9 mouse cellular contexts compared by ENCODE assay signal in the genomic region with DNA sequence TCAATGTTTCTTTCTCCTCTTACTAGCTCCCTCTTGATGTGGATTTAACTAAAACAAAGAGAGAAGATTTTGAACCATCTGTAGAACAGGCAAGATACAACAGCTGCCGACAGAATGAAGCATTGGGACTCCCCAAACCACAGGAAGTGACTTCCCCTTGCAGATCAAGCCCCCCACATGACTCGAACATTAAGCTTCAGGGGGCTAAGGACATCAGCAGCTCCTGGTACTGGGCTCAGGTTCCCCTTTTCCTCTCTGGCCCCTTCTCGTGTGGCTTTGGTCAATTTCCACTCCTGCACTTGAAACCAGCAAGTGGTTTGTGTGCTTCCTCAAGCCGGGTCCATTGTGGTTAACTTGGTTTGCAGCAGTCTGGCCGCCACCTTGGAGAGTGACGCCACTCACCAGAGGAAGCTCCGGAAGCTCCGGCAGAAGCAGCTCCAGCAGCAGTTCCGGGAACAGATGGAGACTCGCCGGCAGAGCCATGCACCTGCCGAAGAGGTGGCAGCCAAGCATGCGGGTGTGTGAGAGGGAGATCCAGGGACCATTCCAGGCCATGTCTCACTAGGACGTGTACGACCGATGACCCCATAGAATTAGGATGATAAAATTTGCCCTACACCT. TPM values are rescaled to one million over a fixed set of nuclear protein-coding genes. Genes with fewer than 3 reads are reported as not detected.
DNase-seq lines count a peak whose midpoint lies in the region; ATAC-seq lines count a peak whose summit lies in the region.
"Had no signal": no experiment of that assay in that cellular context is flagged by ENCODE, and none has a peak within 500 bp of the region (broad histone marks: within the 10 kb centered on the region; RNA-seq: fewer than 3 reads in every experiment).

No protein-coding gene starts in this region.

- no peak overlapping the region for H3K27ac ChIP-seq in forebrain, embryonic 14.5 days (ENCODE audit: low read depth, low read length)
- H3K27ac ChIP-seq in kidney, embryonic 15.5 days = no peak overlapping the region

- H3K9ac ChIP-seq in forebrain, embryonic 14.5 days (ENCODE audit: low read length) = no peak overlapping the region
- no peak overlapping the region for H3K9ac ChIP-seq in kidney, embryonic 15.5 days

- peaks cover 87% of the 10 kb centered on the region for H3K36me3 ChIP-seq in forebrain, embryonic 14.5 days (ENCODE audit: control insufficient read depth, insufficient read depth, low read length)
- H3K36me3 ChIP-seq in kidney, embryonic 15.5 days = peaks cover 91% of the 10 kb centered on the region

- H3K27me3 ChIP-seq in forebrain, embryonic 14.5 days (replicated peaks; ENCODE audit: control insufficient read depth, insufficient read depth, low read length) = no peaks in the 10 kb centered on the region
- no peaks in the 10 kb centered on the region for H3K27me3 ChIP-seq in kidney, embryonic 15.5 days

- no peaks in the 10 kb centered on the region for H3K9me3 ChIP-seq in forebrain, embryonic 14.5 days (replicated peaks; ENCODE audit: control insufficient read depth, low read length)
- no peaks in the 10 kb centered on the region for H3K9me3 ChIP-seq in kidney, embryonic 15.5 days (replicated peaks)

- H3K4me1 ChIP-seq in forebrain, embryonic 14.5 days (ENCODE audit: control insufficient read depth, insufficient read depth, low read length) = no peaks in the 10 kb centered on the region
- no peaks in the 10 kb centered on the region for H3K4me1 ChIP-seq in kidney, embryonic 15.5 days

- ATAC-seq in frontal cortex, adult (ENCODE audit: low TSS enrichment) = 0 out of 2 replicates have a peak, but pooled peaks have one; percentile 55
- ATAC-seq in common myeloid progenitor, adult 5-6 weeks (replicated peaks; ENCODE audit: low read depth, poor library complexity, severe bottlenecking) = peak; percentile 96
- no peak for ATAC-seq in forebrain, embryonic 14.5 days
- ATAC-seq in kidney, embryonic 15.5 days (replicated peaks; ENCODE audit: low FRiP score) = no peak

- no peak for DNase-seq in frontal cortex, postnatal 14 days (ENCODE audit: low spot score in 2 of 2)
- peak; percentile 40 for DNase-seq in CD4-positive, CD25-positive, alpha-beta regulatory T cell, adult 2 months (ENCODE audit: low read depth, low spot score)
- DNase-seq in natural killer cell, adult 2 months (ENCODE audit: low spot score in 2 of 2) = peak; percentile 42 to 49
- no peak for DNase-seq in forebrain, embryonic 14.5 days (ENCODE audit: low spot score)
- DNase-seq in adrenal gland, adult 8-10 months = no peak
- DNase-seq: kidney, adult 8-10 months had no signal

- 90% methylated on average over 16 of the region's 16 CpGs for WGBS in forebrain, embryonic 14.5 days
- 85% methylated on average over 16 of the region's 16 CpGs for WGBS in kidney, embryonic 15.5 days

- no peak overlapping the region for H3K4me3 ChIP-seq in forebrain, embryonic 14.5 days (ENCODE audit: low read depth, low read length)
- no peak overlapping the region for H3K4me3 ChIP-seq in kidney, embryonic 15.5 days (replicated peaks)

- H3K4me2 ChIP-seq in forebrain, embryonic 14.5 days (ENCODE audit: low read length) = no peak overlapping the region
- H3K4me2 ChIP-seq in kidney, embryonic 15.5 days = no peak overlapping the region

RNA-seq across cellular contexts. Expression of a gene that starts 16.2 kb away (rescaled TPM):
- 17.9 and 21.1 TPM in 2 replicates for total RNA-seq in common myeloid progenitor, adult 5-6 weeks (2017)
- polyA plus RNA-seq in forebrain, embryonic 14.5 days (2014; fragmentation: Nextera tagmentation; extraction: Ambion mirVana) = 21.8 and 22.4 TPM in 2 replicates
- 27.0 and 27.3 TPM in 2 replicates for polyA plus RNA-seq in kidney, embryonic 15.5 days (2015; fragmentation: Nextera tagmentation; extraction: Ambion mirVana)
- total RNA-seq in adrenal gland, adult 8-10 months (2022) = 10 to 100 TPM; 15.6 to 33.5 (median 22.0) TPM

Comparison
In these comparisons a context has a peak if more than half of its experiments do, and no peak if none do; other contexts are left out.
1. ATAC-seq: peak in frontal cortex, adult (single experiment) and common myeloid progenitor, adult 5-6 weeks (single experiment); none in forebrain, embryonic 14.5 days (single experiment) and kidney, embryonic 15.5 days (single experiment).
2. DNase-seq: peak in CD4-positive, CD25-positive, alpha-beta regulatory T cell, adult 2 months (single experiment) and natural killer cell, adult 2 months (2 of 2); none in frontal cortex, postnatal 14 days (0 of 2), forebrain, embryonic 14.5 days (single experiment) and adrenal gland, adult 8-10 months (single experiment).